Mouse (Mus musculus) liver, adult 2 months (tissue): ENCODE results near the gene Olfr1012. TPM values are rescaled to one million over a fixed set of nuclear protein-coding genes. Genes with fewer than 3 reads are reported as not detected.

Source experiments
- DNase-seq: peaks from one replicate; pipeline ENCODE4 v3.0.0-alpha.2; 2011; ENCODE audit warnings: low read depth, low spot score; ENCODE audit errors: extremely low read depth
- H3K27ac ChIP-seq: fragments of 200-500 bp; replicated peaks from 2 replicates; pipeline ENCODE4 v1.5.1; 2012; ENCODE audit warnings: low read depth, mild to moderate bottlenecking, control low read depth, inconsistent platforms, low read length; ENCODE audit not compliant: insufficient read depth
- H3K27me3 ChIP-seq: fragments of 200-500 bp; 2 replicates; pipeline ENCODE4 v1.6.1; 2012; ENCODE audit warnings: mild to moderate bottlenecking, moderate library complexity, low read length, inconsistent platforms; ENCODE audit not compliant: control insufficient read depth, insufficient read depth
- H3K36me3 ChIP-seq: fragments of 200-500 bp; 2 replicates; pipeline ENCODE4 v1.6.1; 2012; ENCODE audit warnings: low read length, inconsistent platforms; ENCODE audit not compliant: control insufficient read depth, insufficient read depth
- H3K4me1 ChIP-seq: fragments of 200-500 bp; 2 replicates; pipeline ENCODE4 v1.6.1; 2011; ENCODE audit warnings: low read length; ENCODE audit not compliant: control insufficient read depth, insufficient read depth
- H3K4me3 ChIP-seq: fragments of 200-500 bp; 2 replicates; pipeline ENCODE4 v1.5.1; 2011; ENCODE audit warnings: low read depth, mild to moderate bottlenecking, control low read depth, low read length, moderate library complexity; ENCODE audit not compliant: insufficient read depth
- H3K79me2 ChIP-seq: fragments of 200-500 bp; 2 replicates; pipeline ENCODE4 v1.6.1; 2012; ENCODE audit warnings: inconsistent platforms, mild to moderate bottlenecking, low read length, moderate library complexity; ENCODE audit not compliant: control insufficient read depth, insufficient read depth
- H3K9ac ChIP-seq: fragments of 200-500 bp; 2 replicates; pipeline ENCODE4 v1.6.1; 2012; ENCODE audit warnings: low read depth, mild to moderate bottlenecking, control low read depth, inconsistent platforms, low read length
- CTCF ChIP-seq: fragments of 200-500 bp; IDR thresholded peaks from 2 replicates; pipeline ENCODE4 v1.5.1; 2011; ENCODE audit warnings: low read depth, low read length, control low read depth
- POLR2A ChIP-seq: fragments of 200-500 bp; IDR thresholded peaks from 2 replicates; pipeline ENCODE4 v1.6.1; 2011; ENCODE audit warnings: low read length, control low read depth; ENCODE audit not compliant: insufficient read depth; ENCODE audit errors: extremely low read depth
- WGBS: fragments of 180-500 bp; shearing (Covaris S2); methylation state at CpG from one replicate; pipeline ENCODE4 v1.1.7; 2018; 5-methylcytosine and 5-hydroxymethylcytosine counted together
- polyA plus RNA-seq: library from polyadenylated mRNA; depleted of rRNA; stranded (reverse); fragments of >200 nt; gene quantifications from 2 replicates; pipeline ENCODE4 v1.2.3, GENCODE M21; 2012; rRNA removed
- total RNA-seq: library from RNA; depleted of rRNA; stranded (reverse); fragments of >200 nt; gene quantifications from 2 replicates; pipeline ENCODE4 v1.2.3, GENCODE M21; 2014; rRNA removed

Olfr1012 gene
- total RNA-seq (not detected in 2 replicates), polyA plus RNA-seq (not detected in 2 replicates)

DNA sequence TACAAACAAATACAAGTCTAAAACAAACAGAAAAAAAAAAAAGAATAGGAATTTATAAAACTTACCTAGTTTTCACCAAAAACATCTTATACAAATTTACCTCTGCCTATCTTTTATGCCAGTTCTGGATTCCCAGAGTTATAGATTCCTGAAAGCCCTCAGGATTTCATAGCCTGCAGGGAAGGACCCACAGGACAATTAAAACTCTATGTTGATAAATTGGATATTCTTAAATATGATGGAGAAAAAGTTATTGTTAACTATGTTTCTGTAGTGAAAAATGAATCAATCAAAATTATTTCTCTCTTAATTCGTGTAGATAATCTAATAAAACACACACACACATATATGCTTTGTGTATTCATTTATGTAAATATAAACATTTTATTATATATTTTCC lies at the start of gene Olfr1012:
Gene Olfr1012 (minus strand): TSS at position 101 of the 400 bp plus-strand sequence.
- H3K9ac ChIP-seq, result no peak within 1 kb of the TSS
- H3K4me3 ChIP-seq, result no peak within 1 kb of the TSS
- H3K4me1 ChIP-seq, result no peaks in the 10 kb centered on the region
- H3K27me3 ChIP-seq, result no peaks in the 10 kb centered on the region
- no peaks in the 10 kb centered on the region for H3K79me2 ChIP-seq
- H3K27ac ChIP-seq, result no peak within 1 kb of the TSS
- no peak for DNase-seq
- H3K36me3 ChIP-seq, result no peaks in the 10 kb centered on the region
- WGBS, result 54% methylated on average over 1 of the region's 1 CpGs
- TF ChIP-seq CTCF (no peak), POLR2A (no peak)

DNA sequence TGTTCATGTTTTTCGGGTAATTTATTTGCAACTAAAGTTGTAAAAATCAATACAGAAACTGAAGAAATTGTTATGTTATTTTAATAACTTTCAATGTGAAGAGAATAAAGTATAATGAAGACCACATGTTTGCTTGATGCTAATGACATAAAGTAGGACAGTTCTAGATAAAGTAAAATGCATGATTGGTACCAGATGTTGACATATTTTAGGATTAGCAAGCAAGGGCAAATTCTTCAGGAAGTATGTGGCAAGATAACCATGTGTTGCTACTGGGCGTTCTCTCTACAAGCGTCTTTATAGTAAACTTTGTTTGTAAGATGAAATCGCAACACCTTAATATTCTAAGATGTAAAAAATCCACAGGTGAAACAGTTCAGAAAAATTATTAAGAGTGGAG lies 41.9 kb upstream of the Olfr1012 start:
- DNase-seq, result no peak
- H3K27ac ChIP-seq, result no peak overlapping the region
- H3K9ac ChIP-seq, result no peak overlapping the region
- 81% methylated on average over 4 of the region's 4 CpGs for WGBS
- no peaks in the 10 kb centered on the region for H3K36me3 ChIP-seq
- H3K27me3 ChIP-seq, result no peaks in the 10 kb centered on the region
- no peaks in the 10 kb centered on the region for H3K79me2 ChIP-seq
- no peaks in the 10 kb centered on the region for H3K4me1 ChIP-seq
- TF ChIP-seq POLR2A (no peak), CTCF (no peak)
- no peak overlapping the region for H3K4me3 ChIP-seq

DNA sequence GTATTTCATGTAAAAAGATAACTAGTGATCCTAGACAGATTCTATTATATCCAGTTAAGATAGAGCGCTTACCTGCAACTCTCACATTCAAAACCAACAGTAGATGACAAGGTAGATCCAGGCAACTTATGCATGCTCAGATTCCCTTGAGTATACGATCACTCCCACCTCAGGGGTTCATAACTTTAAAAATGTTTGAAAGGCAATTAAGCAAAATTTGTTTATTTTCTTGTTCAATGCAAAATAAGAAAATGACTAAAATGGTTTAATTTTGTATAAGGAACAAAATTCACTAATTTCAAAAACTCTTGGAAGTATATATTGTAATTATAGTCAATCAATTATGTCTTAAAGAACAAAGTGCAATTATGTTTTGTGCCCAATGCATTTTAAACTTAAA lies 39.9 kb upstream of the Olfr1012 start, which contains the start of gene Olfr1016:
Gene Olfr1016 (minus strand): TSS at position 101 of the 400 bp plus-strand sequence.
- no peak for TF ChIP-seq CTCF
- TF ChIP-seq POLR2A, result no peak
- Histone ChIP-seq H3K27ac (no peak within 1 kb of the TSS), H3K4me1 (no peaks in the 10 kb centered on the region), H3K27me3 (no peaks in the 10 kb centered on the region), H3K79me2 (no peaks in the 10 kb centered on the region), H3K9ac (no peak within 1 kb of the TSS), H3K4me3 (no peak within 1 kb of the TSS), H3K36me3 (no peaks in the 10 kb centered on the region)
- 88% methylated on average over 2 of the region's 2 CpGs for WGBS
- DNase-seq, result no peak

DNA sequence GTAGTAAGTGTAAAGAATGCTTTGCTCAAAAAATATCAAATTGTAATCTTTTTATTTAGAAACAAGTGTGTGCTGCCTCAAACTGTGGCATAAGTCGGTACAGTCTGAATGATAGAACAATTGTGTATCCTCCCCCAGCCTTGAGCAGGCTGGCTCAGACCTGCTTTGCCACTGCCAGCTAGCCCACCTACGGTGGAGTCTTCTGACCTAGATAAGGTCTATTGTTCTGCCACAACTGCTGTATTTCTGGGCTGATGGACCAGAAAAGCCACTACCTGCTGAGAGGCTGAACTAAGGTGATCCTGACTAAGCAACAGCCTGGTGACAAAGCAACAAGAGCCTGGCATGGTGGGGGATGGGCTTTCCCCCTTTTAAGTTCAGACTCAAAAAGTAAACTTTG lies 29.8 kb upstream of the Olfr1012 start:
- Histone ChIP-seq H3K79me2 (no peaks in the 10 kb centered on the region), H3K4me1 (no peaks in the 10 kb centered on the region), H3K27ac (no peak overlapping the region), H3K9ac (no peak overlapping the region), H3K27me3 (no peaks in the 10 kb centered on the region), H3K36me3 (no peaks in the 10 kb centered on the region), H3K4me3 (no peak overlapping the region)
- TF ChIP-seq CTCF (no peak), POLR2A (no peak)
- WGBS, result 29% methylated on average over 2 of the region's 2 CpGs
- no peak for DNase-seq

DNA sequence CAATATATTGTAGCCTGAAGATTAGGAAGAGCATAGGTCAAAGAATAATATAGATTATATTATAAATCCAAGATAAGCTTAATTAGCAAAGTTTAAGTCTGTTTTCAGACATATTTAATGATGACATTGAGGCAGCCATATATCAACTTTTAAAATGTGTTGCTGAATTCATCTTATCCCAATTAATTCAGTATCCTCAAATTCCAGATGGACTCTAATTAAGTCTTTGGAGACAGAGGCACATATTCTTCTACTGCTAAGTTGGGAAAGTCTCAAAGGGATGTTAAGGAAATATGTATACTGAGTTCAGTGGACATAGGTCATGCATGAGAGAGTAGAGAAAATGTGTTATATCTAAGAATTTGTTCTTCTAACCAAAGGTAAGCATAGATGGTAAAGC lies 19.2 kb upstream of the Olfr1012 start, which contains the start of gene Olfr1015:
Gene Olfr1015 (plus strand): TSS at position 301 of the 400 bp plus-strand sequence.
- no peak within 1 kb of the TSS for H3K27ac ChIP-seq
- H3K9ac ChIP-seq, result no peak within 1 kb of the TSS
- H3K27me3 ChIP-seq, result no peaks in the 10 kb centered on the region
- no peaks in the 10 kb centered on the region for H3K36me3 ChIP-seq
- no peaks in the 10 kb centered on the region for H3K4me1 ChIP-seq
- H3K79me2 ChIP-seq, result no peaks in the 10 kb centered on the region
- H3K4me3 ChIP-seq, result no peak within 1 kb of the TSS
- TF ChIP-seq POLR2A, result no peak
- TF ChIP-seq CTCF, result no peak
- DNase-seq, result no peak

DNA sequence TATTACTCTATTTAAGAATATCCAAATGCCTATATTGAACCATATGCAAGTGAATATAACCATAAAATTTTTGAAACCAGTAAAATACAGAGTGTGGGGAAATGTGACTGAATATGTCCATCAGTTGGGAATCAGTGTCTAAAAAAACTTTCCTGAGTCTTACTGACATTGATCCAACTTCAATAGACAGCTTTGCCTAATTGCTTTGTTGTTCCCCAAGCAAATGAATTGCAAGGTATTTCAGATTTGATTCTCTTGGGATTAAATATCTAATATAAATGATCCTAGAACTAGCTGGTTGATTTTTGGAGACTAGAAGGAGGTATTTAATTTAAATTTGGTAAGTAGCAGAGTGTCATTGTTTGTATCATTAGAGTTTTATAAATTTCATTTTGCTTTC lies 9.8 kb upstream of the Olfr1012 start, which contains the start of gene Olfr1014:
Gene Olfr1014 (plus strand): TSS at position 301 of the 400 bp plus-strand sequence.
- Histone ChIP-seq H3K27ac (no peak within 1 kb of the TSS), H3K36me3 (no peaks in the 10 kb centered on the region), H3K79me2 (no peaks in the 10 kb centered on the region), H3K9ac (no peak within 1 kb of the TSS), H3K4me1 (no peaks in the 10 kb centered on the region), H3K4me3 (no peak within 1 kb of the TSS), H3K27me3 (no peaks in the 10 kb centered on the region)
- TF ChIP-seq POLR2A, result no peak
- no peak for TF ChIP-seq CTCF
- no peak for DNase-seq
